Mouse (Mus musculus) gonadal fat pad, adult 2 months (tissue): Measurements from ENCODE around the gene Olfr1511. TPM values are rescaled to one million over a fixed set of nuclear protein-coding genes. Genes with fewer than 3 reads are reported as not detected.
"Not testable (repeated sequence)": the region's sequence is repeated elsewhere in the genome, so short reads cannot be mapped to it uniquely, and the experiment has no call there.

Experiments used
- DNase-seq: peaks from one replicate; pipeline ENCODE4 v3.0.0-alpha.2; 2012; ENCODE audit warnings: low read depth
- polyA plus RNA-seq: library from polyadenylated mRNA; depleted of rRNA; stranded (reverse); fragments of >200 nt; gene quantifications from 2 replicates; pipeline ENCODE4 v1.2.3, GENCODE M21; 2012; rRNA removed

Olfr1511 gene
- polyA plus RNA-seq = not detected in 2 replicates

GRCm38 (mm10) chr14:52397279-52397678 lies at the start of gene Olfr1511:
Gene Olfr1511, minus strand, starts transcription at chr14:52397379.
- DNase-seq = no peak

GRCm38 (mm10) chr14:52442690-52443089 lies 45.5 kb upstream of the Olfr1511 start, which contains the start of gene Olfr1509:
Gene Olfr1509, plus strand, starts transcription at chr14:52442990.
- DNase-seq = no peak

GRCm38 (mm10) chr14:52427686-52428085 lies 30.5 kb upstream of the Olfr1511 start:
- no peak for DNase-seq

- DNase-seq = no peak
Observed at GRCm38 (mm10) chr14:52414273-52414672, 17.1 kb upstream of the Olfr1511 start, which contains the start of gene Olfr1510. Gene Olfr1510, minus strand, starts transcription at chr14:52414373.

GRCm38 (mm10) chr14:52410142-52410919 lies 13.2 kb upstream of the Olfr1511 start:
- not testable (repeated sequence) for DNase-seq

- DNase-seq = not testable (repeated sequence)
Observed at GRCm38 (mm10) chr14:52390084-52390848, 6.9 kb downstream of the Olfr1511 start.

GRCm38 (mm10) chr14:52379068-52379467 lies 18.1 kb downstream of the Olfr1511 start, which contains the start of gene Olfr1512:
Gene Olfr1512, minus strand, starts transcription at chr14:52379168.
- DNase-seq = no peak

- DNase-seq = no peak
Observed at GRCm38 (mm10) chr14:52368741-52369140, 28.4 kb downstream of the Olfr1511 start.

- no peak for DNase-seq
Observed at GRCm38 (mm10) chr14:52356308-52356707, 40.9 kb downstream of the Olfr1511 start, which contains the start of gene Olfr1513. Gene Olfr1513, minus strand, starts transcription at chr14:52356408.

Other genes with a start within 250 kb of the Olfr1511 start
- 9.6 and 13.1 TPM in 2 replicates for gene Supt16, start 200.0 kb downstream of the Olfr1511 start, polyA plus RNA-seq
- gene Chd8, start 139.6 kb downstream of the Olfr1511 start, polyA plus RNA-seq = 30.1 and 35.2 TPM in 2 replicates
- gene Tox4, start 118.2 kb downstream of the Olfr1511 start, polyA plus RNA-seq = 30.5 and 38.7 TPM in 2 replicates
- gene Rab2b, start 117.8 kb downstream of the Olfr1511 start, polyA plus RNA-seq = 11.4 TPM in 2 replicates
- gene Mettl3, start 92.3 kb downstream of the Olfr1511 start, polyA plus RNA-seq = 18.8 and 19.2 TPM in 2 replicates
- 5.7 and 7.6 TPM in 2 replicates for gene Sall2, start 68.6 kb downstream of the Olfr1511 start, polyA plus RNA-seq
- gene Olfr1513, start 41.0 kb downstream of the Olfr1511 start, polyA plus RNA-seq = not detected in 2 replicates
- not detected in 2 replicates for gene Olfr1512, start 18.2 kb downstream of the Olfr1511 start, polyA plus RNA-seq
- not detected in 2 replicates for gene Olfr1510, start 17.0 kb upstream of the Olfr1511 start, polyA plus RNA-seq
- gene Olfr1509, start 45.6 kb upstream of the Olfr1511 start, polyA plus RNA-seq = not detected in 2 replicates
- gene Olfr1508, start 70.1 kb upstream of the Olfr1511 start, polyA plus RNA-seq = not detected in 2 replicates
- not detected in 2 replicates for gene Olfr1507, start 98.4 kb upstream of the Olfr1511 start, polyA plus RNA-seq